Mouse (Mus musculus) myocyte (in vitro differentiated cells): ENCODE results near the gene Pigg.

Experiments
- E2F4 ChIP-seq: IDR thresholded peaks from one replicate; pipeline ENCODE4 v1.6.1; 2011; ENCODE audit warnings: mild to moderate bottlenecking, control low read depth, moderate library complexity; ENCODE audit not compliant: insufficient read depth
- MAX ChIP-seq: IDR thresholded peaks from one replicate; pipeline ENCODE4 v1.6.1; 2011; ENCODE audit warnings: low read depth, mild to moderate bottlenecking, control low read depth
- MYOD1 ChIP-seq, 3 experiments: IDR thresholded peaks; one replicate each; pipeline ENCODE4 v1.6.1; 2011; ENCODE audit warnings: control low read depth in 2 of 3, low read depth in 2 of 3, mild to moderate bottlenecking in 2 of 3, moderate library complexity in 1 of 3; ENCODE audit not compliant: insufficient read length in 2 of 3, control insufficient read depth in 1 of 3
- POLR2A ChIP-seq: IDR thresholded peaks from one replicate; pipeline ENCODE4 v1.6.1; 2011; ENCODE audit warnings: low read depth, mild to moderate bottlenecking, control low read depth, moderate library complexity; ENCODE audit not compliant: insufficient read length
- REST ChIP-seq: IDR thresholded peaks from one replicate; pipeline ENCODE4 v1.6.1; 2011; ENCODE audit warnings: mild to moderate bottlenecking, control low read depth, moderate library complexity; ENCODE audit not compliant: insufficient read depth, insufficient read length

GRCm38 (mm10) chr5:108347843-108348242 is 35.4 kb downstream of the Pigg start:
- no peak for TF ChIP-seq POLR2A
- no peak for TF ChIP-seq MAX
- TF ChIP-seq MYOD1 (IDR thresholded peaks at IDR 0.05; ENCODE audit: control insufficient read depth in 1 of 3, insufficient read length in 2 of 3, low read depth in 2 of 3): no peak
- TF ChIP-seq E2F4: no peak
- TF ChIP-seq REST: no peak
